Mouse (Mus musculus) kidney, postnatal 10 days (tissue): ENCODE results near the gene Stom.

ENCODE experiments used
- DNase-seq: peaks from one replicate; pipeline ENCODE4 v3.0.0; 2021; ENCODE audit warnings: mixed read lengths

The Stom gene

DNA sequence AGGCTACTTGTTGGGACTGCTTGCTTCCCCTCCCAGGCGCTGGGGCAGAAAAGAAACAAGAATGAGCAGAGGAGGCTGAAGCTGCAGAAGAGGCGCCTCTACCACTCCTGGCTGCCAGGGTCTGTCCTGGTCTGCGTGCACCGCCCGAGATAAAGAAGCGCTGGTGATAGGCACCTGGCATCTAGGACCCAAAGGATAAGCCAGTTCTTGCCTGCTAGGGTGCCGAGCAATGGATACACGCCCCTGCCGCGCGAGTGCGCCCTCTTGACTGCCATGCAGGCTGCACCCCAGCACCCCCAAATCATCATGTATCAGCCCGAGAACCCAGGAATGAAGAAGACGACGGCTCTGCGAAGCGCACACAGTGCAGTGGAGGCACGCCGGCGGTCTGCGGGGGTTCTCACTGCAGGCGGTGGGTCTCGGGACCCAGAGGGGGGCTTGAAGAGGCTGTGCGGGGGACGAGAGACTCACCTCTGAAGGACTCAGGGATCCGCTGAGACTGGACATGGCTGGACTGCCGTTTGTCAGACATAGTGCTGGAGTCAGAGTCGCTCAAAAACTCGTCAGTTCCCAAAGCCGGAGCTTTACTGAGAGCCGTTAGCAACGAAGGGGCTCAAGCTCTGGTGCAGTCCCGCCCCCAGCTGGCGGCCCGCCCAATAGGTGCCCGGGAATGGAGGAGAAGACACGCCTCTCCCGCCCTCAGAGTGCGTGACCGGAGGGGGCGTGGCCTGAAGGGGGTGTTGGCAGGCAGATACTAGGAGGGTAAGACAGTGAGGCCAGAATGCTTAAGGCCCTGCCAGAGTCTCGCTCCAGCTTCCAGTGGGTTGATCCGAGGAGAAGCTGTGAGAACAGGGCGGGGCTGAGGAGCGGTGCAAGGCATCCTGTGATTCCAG lies at the start of gene Stom:
Gene Stom (minus strand): TSS at position 589 of the 893 bp plus-strand sequence.
- DNase-seq, result peak; percentile 100

DNA sequence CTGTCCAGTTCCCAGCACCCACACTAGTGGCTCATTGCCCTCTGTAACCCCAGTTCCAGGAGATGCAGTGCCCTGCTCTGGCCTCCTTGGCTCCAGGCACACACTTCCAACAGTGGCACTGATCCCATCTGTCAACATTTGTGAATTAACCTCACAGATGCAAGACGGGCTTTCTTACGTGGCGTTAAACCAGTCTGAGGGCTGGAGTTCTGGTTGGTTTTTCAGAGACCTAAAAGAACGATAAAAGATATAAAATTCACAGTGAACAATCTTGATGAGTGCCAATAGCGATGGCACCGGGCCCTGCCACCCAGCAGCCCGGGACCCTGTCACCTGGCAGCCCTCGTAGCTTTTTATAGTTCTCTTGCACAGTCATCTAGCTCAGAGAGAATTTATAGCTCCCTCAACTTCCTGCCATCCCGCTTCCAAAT lies 48.7 kb upstream of the Stom start:
- no peak for DNase-seq

- DNase-seq, result no peak
These were observed 42.5 kb upstream of the Stom start for GRCm38 (mm10) chr2:35379306-35379705.

DNA sequence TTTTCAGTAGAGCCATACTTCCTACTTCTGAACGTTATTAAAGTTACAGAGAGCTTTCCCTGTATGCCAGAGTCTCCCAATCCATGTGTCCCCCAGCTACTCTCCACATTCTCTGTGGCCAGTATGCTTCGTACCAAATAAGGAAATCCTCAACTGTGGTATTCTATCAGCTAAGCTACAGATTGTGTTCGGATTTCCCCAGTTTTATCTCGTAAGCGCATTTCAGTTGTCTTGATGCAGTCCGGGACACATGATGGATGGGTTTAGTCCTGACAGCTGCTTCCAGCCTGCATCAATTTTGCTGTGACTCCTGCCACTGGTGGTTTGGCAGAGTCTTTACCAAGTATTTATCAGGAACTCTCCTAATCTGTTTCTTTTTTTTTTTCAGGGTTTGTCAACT lies 40.8 kb upstream of the Stom start:
- no peak for DNase-seq

GRCm38 (mm10) chr2:35373003-35373402 lies 36.2 kb upstream of the Stom start:
- peak; percentile 61 for DNase-seq

DNA sequence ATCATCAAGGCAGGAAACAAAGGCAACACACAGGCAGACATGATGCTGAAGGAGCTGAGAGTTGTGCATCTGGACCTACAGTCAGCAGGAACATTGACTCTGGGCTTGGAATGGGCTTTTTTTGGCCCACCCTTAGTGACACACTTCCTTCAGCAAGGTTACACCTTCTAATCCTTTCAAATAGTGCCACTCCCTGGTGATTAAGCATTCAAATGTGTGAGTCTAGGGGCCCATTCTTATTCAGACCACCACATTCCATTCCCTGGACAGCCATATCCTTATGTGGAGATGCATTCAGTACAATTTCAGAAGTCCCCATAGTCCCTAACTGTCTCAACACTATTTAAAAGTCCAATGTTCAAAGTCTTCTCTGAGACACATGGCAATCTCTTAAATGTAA lies 33.9 kb upstream of the Stom start:
- DNase-seq, result no peak

DNA sequence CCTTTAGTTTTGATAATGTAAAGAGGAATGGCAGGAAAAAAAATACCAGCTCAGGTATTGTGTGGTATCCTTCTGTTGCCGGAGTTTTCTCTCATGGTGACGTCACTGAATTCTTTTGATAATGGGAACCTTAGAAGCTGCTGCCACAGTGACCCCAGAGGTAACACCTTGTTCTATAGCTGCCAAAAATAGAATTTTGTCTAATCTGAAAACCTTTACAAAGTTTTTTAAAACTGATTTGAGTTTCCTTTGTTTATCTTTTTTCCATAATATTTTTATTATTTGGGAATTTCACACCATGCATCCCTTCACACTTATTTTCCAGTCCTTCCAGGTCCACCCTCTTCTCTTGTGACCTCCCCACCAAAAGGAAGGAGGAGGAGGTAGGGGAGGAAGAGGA lies 30.9 kb upstream of the Stom start, which contains the start of gene 4930568D16Rik:
Gene 4930568D16Rik (minus strand): TSS at position 101 of the 400 bp plus-strand sequence.
- DNase-seq, result no peak

GRCm38 (mm10) chr2:35349184-35349583 lies 12.4 kb upstream of the Stom start:
- no peak for DNase-seq

DNA sequence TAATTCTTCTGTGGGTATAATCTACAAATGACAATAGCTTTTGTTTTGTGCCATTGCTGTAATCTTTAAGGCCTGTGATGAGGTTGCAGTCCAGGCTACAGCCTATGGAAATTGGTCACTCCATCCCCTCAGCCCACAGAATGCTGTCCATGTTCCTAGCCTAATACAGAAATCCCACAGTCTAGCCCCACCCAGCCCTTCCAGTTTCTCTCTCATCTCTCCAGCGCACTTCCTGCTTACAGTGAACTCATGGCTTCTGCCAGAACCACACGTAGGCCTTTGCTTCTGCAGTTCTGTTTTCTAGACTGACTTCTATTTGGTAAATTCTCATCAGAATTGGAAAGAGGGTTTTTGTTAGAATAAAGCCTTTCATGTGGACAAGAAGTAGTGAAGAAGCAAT lies 9.2 kb upstream of the Stom start:
- DNase-seq, result no peak

GRCm38 (mm10) chr2:35342605-35343004 lies 5.8 kb upstream of the Stom start:
- no peak for DNase-seq

DNA sequence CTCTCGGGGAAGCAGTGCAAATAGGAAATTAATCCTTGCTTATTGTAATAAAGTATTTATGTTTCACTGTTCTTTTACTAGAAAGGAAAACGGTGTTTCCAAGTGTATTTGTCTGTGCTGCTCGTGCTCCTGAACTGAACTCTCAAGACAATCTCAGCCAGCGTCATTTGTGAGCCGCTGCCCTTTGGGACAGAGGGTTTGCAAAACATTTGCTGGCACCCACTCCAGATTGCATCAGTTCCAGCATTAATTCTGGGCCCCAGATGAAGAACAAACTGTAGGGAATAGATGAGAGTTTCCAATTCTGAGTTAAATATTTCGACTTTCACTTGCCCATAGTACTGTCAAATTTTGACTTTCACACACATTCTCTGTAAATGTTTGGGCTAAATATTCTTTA lies 1.9 kb upstream of the Stom start:
- DNase-seq, result peak; percentile 28

DNA sequence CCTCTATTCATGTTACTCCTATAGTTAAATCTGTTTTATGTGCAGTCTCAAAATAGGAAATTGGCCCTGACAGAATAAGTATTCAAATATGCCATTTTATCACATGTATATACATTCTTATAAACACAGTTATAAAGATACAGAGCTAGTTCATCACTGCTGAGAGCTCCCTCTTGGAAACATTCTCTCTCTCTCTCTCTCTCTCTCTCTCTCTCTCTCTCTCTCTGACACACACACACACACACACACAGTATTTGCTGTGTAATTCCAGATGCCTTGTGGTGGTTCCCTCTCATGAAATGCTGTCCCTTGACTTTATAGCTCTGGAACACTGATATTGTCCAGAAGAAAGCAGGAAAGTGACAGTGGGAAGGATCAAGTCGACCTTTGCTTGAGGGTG lies 1.3 kb upstream of the Stom start:
- DNase-seq, result no peak

- DNase-seq, result peak; percentile 28
These were observed 643 bp upstream of the Stom start for GRCm38 (mm10) chr2:35337419-35337818.

DNA sequence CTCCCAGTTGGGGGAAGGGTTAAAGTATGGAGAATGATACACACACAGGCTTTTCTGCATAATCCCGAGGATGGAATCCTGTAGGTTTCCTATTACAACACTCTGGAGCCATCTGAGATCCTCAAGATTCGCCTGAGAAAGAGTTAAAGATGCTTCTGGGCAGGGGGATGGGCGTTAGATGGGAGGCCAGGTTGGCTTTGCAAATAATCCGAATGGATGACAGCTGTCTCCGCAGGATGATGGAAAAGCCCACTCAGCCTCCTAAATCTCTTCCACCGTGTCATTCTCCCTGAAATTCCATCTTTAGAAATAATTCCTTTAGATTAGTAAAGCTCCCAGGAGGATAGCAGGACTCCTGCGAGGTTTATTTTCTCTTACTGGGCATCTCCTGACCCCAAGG lies 1.2 kb downstream of the Stom start:
- no peak for DNase-seq

GRCm38 (mm10) chr2:35333670-35334069 lies 3.1 kb downstream of the Stom start:
- no peak for DNase-seq

DNA sequence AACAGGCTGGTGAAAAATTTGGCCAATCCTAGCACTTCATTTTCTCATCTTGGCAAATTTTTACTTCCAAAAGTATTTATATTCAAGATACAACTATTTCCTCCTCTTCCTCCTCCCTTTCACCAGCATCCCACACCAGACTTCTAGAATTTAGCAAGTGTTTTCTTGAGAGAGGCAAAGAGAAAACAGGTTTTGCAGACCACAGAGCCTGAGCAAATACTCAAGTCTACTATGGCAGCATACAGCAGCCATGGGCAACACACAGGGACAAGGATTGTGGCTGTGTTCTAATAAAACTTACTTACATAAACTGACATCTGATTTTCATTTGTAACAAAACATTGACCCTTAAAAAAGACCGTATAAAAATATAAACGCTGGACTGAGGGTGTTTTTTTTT lies 5.6 kb downstream of the Stom start:
- no peak for DNase-seq

GRCm38 (mm10) chr2:35329061-35329460 lies 7.7 kb downstream of the Stom start:
- DNase-seq, result no peak

DNA sequence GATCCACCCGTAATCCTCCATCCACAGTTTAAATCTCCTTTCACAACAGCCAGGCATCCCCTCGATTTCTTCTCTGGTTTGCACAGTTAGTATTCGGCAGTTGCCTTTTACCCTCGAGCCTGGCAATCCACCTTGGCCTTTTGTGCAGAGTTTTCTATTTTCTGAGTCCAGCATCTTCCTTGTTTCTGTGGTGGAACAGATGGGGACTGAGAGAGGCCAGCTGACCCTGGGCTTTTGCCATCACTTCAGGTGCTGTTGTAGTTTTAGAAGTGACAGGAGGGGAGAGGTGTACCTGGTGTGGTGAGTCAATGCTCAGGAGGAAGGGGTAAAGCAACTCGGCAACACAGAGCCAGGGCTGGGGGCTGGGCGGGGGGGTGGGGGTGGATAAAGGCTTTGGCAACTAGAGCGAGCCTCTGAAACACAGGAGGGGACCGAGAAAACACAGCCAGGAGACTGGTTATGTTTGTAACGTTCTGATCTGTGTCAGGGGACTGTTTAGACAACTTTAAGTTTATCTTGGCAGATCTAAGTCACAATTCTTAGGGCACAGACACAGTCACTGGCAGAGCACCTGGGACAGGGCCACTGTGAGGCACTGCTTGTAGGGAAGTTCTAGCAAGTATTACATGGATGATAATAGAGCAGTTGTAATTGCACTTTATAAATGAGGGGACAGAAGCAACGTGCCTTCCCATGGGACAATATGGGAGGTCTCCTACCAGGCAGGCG lies 8.5 kb downstream of the Stom start:
- DNase-seq, result no peak

GRCm38 (mm10) chr2:35327583-35327982 lies 9.2 kb downstream of the Stom start:
- DNase-seq, result no peak

GRCm38 (mm10) chr2:35326931-35327330 lies 9.8 kb downstream of the Stom start:
- no peak for DNase-seq

DNA sequence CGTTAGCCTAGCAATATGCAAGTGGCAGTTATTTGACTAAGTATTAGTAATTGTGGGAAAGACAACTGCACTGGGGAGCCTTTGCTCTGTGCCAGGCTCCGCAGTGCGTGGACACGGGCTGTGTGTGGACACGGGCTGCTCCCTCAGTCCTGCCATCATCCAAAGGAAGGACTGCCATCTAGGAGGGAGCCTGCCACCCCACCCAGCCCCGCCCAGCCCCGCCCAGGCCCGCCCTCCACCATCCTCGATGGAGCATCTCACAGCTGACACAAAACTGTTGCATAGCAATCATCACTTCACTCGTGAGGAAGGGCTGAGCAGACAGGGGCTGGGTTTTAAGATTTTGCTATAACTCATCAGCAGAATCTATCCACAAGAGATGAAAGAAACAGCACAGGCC lies 10.8 kb downstream of the Stom start:
- no peak for DNase-seq

DNA sequence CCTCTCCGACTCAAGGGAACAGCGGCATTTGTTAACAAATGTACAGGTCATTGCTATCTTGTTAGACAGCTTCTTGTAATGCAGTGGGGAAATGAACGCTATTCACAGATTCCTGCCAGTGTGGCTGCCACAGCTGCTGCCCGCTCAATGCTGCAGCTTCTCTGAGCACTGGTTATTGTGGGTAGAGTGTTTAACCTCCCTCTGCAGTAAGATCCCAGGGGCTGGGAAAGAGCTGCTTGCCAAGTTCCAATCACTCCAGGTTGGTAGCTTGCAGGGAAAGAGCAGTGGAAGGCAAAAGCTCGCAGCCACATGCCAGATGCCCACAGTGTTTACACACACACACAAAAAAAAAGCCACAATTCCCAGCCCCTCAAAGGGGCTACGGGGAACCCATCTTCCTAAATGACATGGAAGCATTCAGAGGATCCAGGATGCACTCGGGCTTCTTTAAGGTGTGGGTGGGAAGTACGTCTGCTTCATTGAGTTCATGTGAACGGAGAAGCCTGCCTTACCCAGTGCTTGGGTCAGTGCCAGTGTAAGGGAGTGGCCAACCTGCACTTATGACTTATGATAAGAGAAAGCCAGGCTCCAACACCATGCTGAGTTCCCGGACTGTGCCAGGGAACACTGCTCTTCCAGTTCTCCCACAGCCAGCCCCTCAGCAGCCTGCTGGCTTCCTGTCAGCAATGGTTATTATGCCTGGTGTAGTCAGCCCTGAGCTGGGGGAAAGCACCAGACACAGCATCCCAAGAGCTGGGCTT lies 14.2 kb downstream of the Stom start:
- peak; percentile 43 for DNase-seq

- no peak for DNase-seq
These were observed 16.4 kb downstream of the Stom start for GRCm38 (mm10) chr2:35320399-35320798.
